Mouse (Mus musculus): ENCODE data around the gene Col5a3.

The Col5a3 gene

DNA sequence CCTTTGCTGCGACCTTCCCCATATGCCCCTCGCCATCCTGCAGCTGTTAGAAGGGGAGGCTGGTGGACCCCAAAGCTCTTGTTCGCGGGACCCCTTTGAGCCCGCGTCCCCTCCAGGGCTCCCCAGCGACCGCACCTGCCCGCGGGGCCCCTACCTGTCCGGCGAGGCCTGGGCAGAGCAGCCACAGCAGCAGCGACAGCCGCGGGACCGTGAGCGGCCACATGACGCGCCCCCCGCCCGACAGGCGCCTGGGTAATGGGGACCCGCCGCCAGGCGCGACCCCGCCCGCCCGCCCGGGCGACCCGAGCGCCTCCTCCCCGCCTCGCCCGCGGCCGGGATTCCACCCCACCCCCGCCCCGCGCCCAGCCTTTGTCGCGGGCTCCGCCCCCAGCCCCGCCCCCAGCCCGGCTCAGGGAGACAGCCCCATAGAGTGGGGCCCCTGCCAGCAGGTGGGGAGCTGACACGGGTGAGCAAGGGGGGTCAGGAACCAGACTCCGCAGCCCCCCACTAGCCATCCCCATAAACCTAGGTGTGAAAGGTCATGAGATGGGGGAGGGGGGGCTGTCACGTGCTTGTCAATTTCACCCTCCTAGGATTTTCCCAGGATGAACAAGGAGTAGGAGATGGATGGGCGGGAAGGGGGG, 68.7 kb downstream of the Col5a3 start, which contains the start of gene Olfm2:
Gene Olfm2, minus strand, starts transcription at position 333 of the 644 bp plus-strand sequence.
- DNase-seq, result no peak

- no peak for DNase-seq
These were observed 69.5 kb downstream of the Col5a3 start for GRCm38 (mm10) chr9:20745129-20745966.

DNA sequence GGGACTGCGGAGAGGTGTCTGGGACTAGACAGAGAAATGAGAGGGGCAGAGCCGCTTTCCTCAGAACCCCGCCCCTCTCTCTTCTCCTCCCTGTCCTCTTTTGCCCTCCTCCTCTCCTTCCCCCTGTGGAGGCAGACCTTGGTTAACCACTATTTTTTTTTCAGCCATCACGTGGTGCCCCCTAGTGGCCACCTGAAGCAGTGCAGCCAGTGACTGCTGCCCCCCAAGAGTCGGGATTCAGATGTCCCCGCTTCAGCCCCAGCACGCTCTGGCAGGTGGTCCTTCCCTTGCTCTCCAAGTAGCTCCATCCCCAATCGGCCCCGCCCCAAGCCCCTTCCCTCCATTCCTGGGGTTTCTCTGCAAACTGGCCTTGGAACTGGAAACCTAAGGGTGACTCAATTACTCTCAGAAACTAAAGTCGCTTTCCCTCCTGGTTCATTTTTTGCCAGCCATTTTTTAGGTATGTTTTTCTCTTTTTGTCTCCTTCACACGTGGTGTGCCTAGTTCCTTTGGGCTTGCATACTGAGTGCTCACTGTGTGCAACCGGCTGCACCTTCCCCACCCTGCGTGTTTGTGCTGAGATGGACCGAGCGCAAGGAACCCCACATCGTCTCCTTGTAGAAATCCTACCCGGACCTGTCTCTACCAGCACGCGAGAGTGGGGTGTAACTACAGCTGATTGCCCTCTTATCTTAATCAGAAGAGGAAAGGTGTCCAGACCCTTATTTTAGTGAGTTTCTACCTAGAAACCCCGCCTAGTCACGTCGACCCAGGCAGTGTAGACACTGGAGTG, 70.7 kb downstream of the Col5a3 start:
- DNase-seq, result no peak

- peak; percentile 83 to 90 for DNase-seq
These were observed 74.5 kb downstream of the Col5a3 start for GRCm38 (mm10) chr9:20740407-20740806.

GRCm38 (mm10) chr9:20738251-20738999, 76.4 kb downstream of the Col5a3 start:
- no peak for DNase-seq

GRCm38 (mm10) chr9:20737227-20737626, 77.6 kb downstream of the Col5a3 start:
- no peak for DNase-seq

- DNase-seq, result no peak
These were observed 80.2 kb downstream of the Col5a3 start for GRCm38 (mm10) chr9:20734692-20735091.

GRCm38 (mm10) chr9:20731797-20732196, 83.1 kb downstream of the Col5a3 start:
- DNase-seq, result no peak

DNA sequence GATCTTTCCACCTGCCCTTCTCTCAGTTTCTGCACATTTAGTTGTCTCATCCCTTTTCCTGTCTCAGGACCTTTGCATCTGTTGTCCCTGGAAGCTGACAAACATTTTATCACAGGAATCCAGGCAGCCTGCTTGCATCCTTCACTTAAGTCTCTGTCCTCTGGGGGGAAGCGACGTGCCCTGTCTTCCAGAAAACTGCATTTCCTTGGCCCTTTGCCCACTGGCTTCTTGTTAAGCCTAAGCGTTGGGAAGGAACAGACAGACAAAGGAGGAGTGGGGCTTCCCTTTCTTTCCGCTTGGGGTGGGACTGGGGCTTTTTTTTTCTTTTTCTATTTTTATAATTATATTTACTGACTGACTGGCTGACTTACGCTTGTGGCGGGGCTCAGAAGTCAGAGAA, 85.4 kb downstream of the Col5a3 start:
- no peak for DNase-seq

GRCm38 (mm10) chr9:20727601-20728113, 87.2 kb downstream of the Col5a3 start:
- peak; percentile 17 to 51 for DNase-seq

GRCm38 (mm10) chr9:20726859-20727600, 87.8 kb downstream of the Col5a3 start:
- DNase-seq, result no peak

DNA sequence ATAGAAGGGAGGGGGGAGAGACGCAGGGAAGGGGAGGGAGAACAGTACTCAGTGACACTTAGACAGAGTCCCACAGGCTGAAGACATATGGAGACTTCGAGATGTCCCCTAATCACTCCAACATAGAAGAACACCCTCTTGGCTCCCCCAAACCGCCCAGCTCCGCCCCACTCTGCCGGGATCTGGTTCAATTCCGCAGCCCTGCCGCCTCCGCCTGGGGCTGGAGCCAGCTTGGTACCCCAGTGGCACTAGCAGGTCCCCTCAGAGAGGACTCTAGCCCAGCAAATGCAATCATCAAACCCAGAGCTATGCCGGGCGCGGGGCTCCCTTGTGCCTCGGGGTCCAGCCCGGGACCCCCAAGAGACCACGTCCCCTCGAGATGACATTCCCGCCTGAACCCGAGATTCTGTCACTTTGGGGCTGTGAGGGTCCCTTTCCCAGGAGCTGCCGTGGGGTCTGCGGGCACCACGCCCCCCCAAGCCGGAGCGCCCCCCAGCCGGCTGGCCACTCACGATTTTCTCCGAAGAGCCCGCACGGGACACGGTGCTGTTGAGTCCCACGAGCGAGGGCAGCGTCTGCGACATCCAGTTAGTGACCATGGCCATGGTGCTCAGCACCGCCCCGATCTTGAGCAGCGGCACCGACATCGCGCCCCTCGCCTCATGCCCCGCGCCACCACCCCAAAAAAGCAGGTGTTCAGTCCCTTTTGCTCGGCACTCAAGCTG, 88.6 kb downstream of the Col5a3 start:
- no peak for DNase-seq

GRCm38 (mm10) chr9:20721582-20721981, 93.3 kb downstream of the Col5a3 start:
- DNase-seq, result no peak
